Mouse (Mus musculus) bone marrow, adult 2 months (tissue): Measurements from ENCODE around the gene Col4a2. TPM values are rescaled to one million over a fixed set of nuclear protein-coding genes. Genes with fewer than 3 reads are reported as not detected.

Experiments
- H3K27ac ChIP-seq: fragments of 200-500 bp; 2 replicates; pipeline ENCODE4 v1.5.1; 2012; ENCODE audit warnings: low read depth, mild to moderate bottlenecking, control low read depth, inconsistent platforms, low read length; ENCODE audit not compliant: control insufficient read depth, poor library complexity, insufficient read depth
- H3K4me1 ChIP-seq: fragments of 200-500 bp; 2 replicates; pipeline ENCODE4 v1.6.1; 2011; ENCODE audit warnings: low read length; ENCODE audit not compliant: control insufficient read depth, insufficient read depth
- H3K4me3 ChIP-seq: fragments of 200-500 bp; replicated peaks from 2 replicates; pipeline ENCODE3; 2011; ENCODE audit warnings: mild to moderate bottlenecking, low read depth, low read length, control low read depth; ENCODE audit not compliant: control insufficient read depth
- CTCF ChIP-seq: fragments of 200-500 bp; IDR thresholded peaks from 2 replicates; pipeline ENCODE4 v1.5.1; 2011; ENCODE audit warnings: low read length, control low read depth; ENCODE audit not compliant: control insufficient read depth, insufficient read depth
- POLR2A ChIP-seq: fragments of 200-500 bp; IDR thresholded peaks from 2 replicates; pipeline ENCODE4 v1.6.1; 2011; ENCODE audit warnings: low read depth, mild to moderate bottlenecking, control low read depth, low read length, borderline replicate concordance; ENCODE audit not compliant: control insufficient read depth
- WGBS: fragments of 180-500 bp; shearing (Covaris S2); methylation state at CpG from one replicate; pipeline ENCODE4 v1.1.7; 2018; 5-methylcytosine and 5-hydroxymethylcytosine counted together
- polyA plus RNA-seq: library from polyadenylated mRNA; stranded (reverse); fragments of >200 nt; gene quantifications from 2 replicates; pipeline ENCODE4 v1.2.4, GENCODE M21; 2011; ENCODE audit warnings: low replicate concordance; ENCODE audit not compliant: missing spikeins, insufficient read depth, insufficient read length

The Col4a2 gene
- polyA plus RNA-seq, 1 experiment, result 3.9 TPM

DNA sequence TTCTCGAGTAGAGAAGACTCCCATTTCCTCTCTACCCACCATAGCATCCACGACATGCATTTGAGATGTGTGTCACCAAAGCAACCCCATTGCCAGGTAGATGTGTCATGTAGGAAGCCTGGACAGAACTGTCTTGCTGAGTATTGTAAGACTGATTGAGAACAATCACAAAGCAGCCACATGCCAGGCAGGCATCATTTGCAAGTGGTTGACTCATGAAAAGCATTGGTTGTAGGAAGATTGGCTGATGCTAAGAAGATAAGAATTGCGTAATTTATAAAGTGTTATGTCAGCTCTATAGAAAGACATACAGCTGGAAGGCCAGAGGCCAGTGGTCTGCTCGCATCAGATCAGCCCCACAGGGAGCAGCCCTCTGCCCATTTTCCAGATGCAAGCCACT, 22.6 kb downstream of the Col4a2 start:
- WGBS, result 54% methylated on average over 4 of the region's 4 CpGs
- TF ChIP-seq CTCF, result no peak
- TF ChIP-seq POLR2A, result no peak
- H3K27ac ChIP-seq, result no peak overlapping the region
- no peaks in the 10 kb centered on the region; the same call in 1 of the 2 replicates for H3K4me1 ChIP-seq
- no peak overlapping the region for H3K4me3 ChIP-seq

DNA sequence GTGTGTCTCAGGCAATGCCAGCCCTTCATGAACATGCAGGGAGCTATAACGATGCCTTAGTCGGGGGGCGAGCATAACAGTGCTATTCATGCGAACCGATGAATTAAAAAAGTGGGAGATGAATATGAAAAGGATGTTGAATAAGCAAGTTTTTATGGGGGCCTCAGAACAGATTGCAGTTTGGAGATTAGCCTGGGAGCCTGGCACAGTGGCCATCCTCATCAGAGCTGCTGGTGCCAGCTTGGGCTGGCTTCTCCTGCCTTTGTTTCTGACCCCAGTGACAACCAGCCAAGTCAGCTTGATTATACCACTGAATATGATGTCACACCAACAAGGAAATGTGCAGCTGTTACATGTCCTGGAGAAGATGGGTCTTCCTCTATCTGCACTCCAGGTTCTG, 23.7 kb downstream of the Col4a2 start:
- Histone ChIP-seq H3K4me3 (no peak overlapping the region), H3K4me1 (peaks cover 4% of the 10 kb centered on the region; the same call in 1 of the 2 replicates), H3K27ac (no peak overlapping the region)
- TF ChIP-seq CTCF, result no peak
- no peak for TF ChIP-seq POLR2A
- WGBS, result 84% methylated on average over 5 of the region's 5 CpGs

DNA sequence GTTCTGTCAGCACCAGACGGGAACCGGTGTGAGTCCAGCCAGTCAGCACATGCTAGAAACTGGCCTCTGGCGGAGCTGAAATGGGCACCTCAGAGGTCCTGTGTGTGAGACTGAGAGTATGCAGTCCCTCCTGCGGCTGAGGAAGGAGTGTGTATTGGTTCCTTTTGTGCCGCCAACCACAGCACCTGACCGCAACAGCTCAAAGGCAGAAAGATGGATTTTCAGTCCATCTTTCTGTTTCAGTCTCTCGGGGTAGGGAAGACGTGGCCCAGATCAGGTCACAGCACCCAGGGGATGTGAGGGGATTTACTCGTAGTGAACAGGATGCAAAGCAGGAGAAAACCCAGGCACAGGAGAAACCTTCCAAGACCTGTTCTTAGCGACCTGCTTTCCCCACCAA, 25.0 kb downstream of the Col4a2 start:
- TF ChIP-seq POLR2A (no peak), CTCF (no peak)

DNA sequence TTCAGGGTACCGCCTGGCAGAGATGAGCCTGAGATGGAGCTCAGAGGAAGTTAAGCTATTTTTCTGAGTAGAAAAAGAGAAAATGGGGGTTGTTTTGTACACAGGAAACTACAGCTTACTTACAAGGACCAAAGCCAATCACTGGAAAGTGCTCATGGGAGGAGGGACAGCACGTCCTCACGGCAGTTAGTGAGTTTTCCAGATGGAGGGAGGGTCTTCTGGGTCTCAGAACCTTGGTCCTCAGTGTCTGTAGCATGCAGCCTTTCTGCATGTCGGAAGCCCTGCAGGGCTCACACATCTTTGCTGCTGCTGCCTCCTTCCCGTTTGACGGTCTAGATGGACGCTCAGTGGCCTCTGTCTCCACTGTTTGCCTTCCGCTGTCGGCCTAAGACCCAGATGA, 25.9 kb downstream of the Col4a2 start:
- Histone ChIP-seq H3K27ac (no peak overlapping the region), H3K4me3 (no peak overlapping the region), H3K4me1 (peaks cover 4% of the 10 kb centered on the region; the same call in 1 of the 2 replicates)
- TF ChIP-seq POLR2A (no peak), CTCF (no peak)
- WGBS, result 83% methylated on average over 9 of the region's 9 CpGs

More for the DNA sequence above, 25.0 kb downstream of the Col4a2 start:
- Histone ChIP-seq H3K4me3 (no peak overlapping the region), H3K27ac (no peak overlapping the region), H3K4me1 (peaks cover 4% of the 10 kb centered on the region; the same call in 1 of the 2 replicates)
- WGBS, result 61% methylated on average over 10 of the region's 10 CpGs

DNA sequence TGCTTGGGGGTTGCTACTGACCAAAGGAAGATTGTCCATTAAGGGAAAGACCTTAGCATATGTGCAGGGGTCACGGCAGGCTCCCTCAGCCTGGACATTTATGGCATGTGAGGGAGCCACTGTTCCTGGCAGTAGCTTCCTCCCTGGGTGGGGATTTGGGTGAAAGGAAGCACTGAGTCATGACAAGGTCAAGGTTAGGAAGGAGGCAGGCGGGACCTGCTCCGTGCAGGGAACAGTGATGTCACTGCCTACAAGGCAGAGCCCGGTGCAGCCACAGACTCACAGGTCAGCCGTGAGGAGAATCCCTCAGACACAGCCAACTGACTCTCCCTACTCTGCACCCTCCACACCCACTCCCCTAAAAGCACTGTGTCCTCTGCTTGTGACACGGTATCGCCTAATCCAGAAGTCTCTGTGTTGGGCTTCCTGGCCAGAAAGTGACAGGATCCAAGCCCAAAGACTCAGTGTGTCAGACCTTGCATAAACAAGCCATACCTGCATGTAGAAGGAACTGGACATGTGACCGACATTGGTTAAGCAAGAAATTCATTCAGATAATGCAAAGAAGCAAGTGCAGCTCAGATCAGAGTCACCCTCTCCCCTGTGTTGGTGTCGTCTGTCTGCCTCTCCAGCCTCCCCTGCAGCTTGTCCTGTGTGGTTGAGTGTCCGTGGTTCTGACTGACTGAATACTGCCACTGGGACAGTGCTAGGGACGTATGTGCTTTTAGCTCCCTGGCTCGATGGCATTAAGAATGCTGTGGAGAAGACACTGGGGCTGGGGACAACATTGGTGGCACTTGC, 27.9 kb downstream of the Col4a2 start:
- no peak overlapping the region for H3K4me3 ChIP-seq
- 15% methylated on average over 12 of the region's 12 CpGs for WGBS
- H3K27ac ChIP-seq, result no peak overlapping the region
- H3K4me1 ChIP-seq, result peaks cover 4% of the 10 kb centered on the region; the same call in 1 of the 2 replicates
- TF ChIP-seq POLR2A, result no peak
- TF ChIP-seq CTCF, result no peak

DNA sequence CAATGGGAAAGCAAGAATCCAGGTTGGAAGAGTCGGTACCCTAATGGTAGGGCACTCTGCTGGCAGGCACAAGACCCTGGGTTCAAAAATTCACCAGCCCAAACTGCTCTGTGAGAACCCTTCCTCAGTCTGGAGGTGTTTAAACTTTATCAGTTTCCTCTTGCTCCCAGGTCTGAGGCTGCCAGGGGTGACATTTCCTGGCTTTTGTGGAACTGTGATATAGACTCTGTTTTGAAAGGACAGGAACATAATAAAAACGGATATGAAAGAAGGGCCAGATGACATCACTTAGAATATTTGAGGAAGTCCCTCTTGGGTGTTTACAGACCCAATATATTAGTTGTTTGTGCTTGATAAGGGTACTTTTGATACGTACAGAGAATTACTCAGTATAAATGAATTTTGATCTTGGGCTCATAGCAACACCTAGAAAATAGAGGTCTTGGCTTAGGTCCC, 28.5 kb downstream of the Col4a2 start:
- H3K4me1 ChIP-seq, result peaks cover 4% of the 10 kb centered on the region; the same call in 1 of the 2 replicates
- no peak overlapping the region for H3K27ac ChIP-seq
- no peak overlapping the region for H3K4me3 ChIP-seq
- 4% methylated on average over 3 of the region's 3 CpGs for WGBS
- TF ChIP-seq CTCF (no peak), POLR2A (no peak)

DNA sequence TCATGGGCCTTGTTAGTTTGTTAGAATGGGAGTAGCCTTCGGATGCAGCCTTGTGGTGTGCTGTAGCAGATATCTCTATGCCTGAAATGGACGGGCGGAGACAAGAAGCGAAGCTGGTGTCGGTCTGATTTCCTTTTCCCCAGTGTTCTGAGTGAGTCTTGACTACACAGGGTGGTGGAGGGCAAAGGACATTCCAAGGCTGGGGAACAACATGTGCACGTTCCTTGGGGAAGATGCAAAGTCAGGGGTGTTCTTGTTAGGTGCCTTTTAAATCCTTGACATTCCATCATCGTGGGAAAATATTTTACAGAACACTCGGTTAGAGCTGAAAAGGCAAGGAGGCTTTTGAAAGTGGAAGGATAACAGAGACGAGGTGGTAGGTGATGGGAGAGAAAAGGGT, 31.9 kb downstream of the Col4a2 start:
- H3K27ac ChIP-seq, result no peak overlapping the region
- peaks cover 4% of the 10 kb centered on the region; the same call in 1 of the 2 replicates for H3K4me1 ChIP-seq
- WGBS, result 81% methylated on average over 9 of the region's 9 CpGs
- TF ChIP-seq CTCF, result no peak
- TF ChIP-seq POLR2A, result no peak
- H3K4me3 ChIP-seq, result no peak overlapping the region

DNA sequence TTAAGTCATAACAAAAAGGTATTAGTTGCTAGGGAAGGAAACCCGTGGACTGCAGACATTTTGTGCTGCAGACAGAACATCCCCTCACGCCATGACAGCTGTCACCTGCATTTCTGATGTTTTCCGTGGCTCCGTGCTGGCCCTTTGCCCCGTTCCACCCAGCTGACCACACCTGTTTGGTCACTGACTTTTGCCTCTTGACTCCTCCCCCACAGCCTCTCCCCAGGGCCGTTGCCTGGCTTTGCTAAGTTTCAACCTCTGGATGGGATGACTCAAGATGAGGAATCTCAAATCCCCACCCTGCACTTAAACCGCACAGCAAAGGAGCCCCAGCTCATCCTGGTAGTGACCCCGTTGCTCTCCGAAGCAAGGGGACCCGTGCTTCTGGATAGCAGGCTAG, 33.6 kb downstream of the Col4a2 start:
- Histone ChIP-seq H3K4me3 (no peak overlapping the region), H3K4me1 (no peaks in the 10 kb centered on the region), H3K27ac (no peak overlapping the region)
- WGBS, result 80% methylated on average over 10 of the region's 10 CpGs
- no peak for TF ChIP-seq CTCF

DNA sequence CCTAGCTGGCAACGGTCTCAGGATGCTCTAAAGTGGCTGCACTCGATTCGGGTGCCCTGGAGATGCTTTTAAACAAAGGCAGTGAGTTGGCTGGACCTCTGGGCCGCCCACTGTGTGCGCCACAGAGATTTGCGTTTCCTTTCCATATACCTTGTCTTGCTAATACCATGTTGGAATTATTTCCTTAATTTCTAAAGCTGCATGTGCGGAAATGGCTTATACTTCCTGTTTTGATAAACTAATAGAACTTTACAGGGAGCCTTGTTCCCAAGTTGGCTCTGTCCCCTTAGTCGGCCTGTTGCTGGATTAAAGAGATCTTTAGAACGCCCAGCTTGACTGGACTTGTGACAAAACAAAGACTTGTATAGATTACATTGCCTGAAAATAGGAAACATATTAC, 35.1 kb downstream of the Col4a2 start:
- Histone ChIP-seq H3K4me1 (no peaks in the 10 kb centered on the region), H3K27ac (no peak overlapping the region), H3K4me3 (no peak overlapping the region)
- TF ChIP-seq CTCF (no peak), POLR2A (no peak)
- WGBS, result 61% methylated on average over 9 of the region's 9 CpGs
